Mouse (Mus musculus) ovary, adult 2 months (tissue): ENCODE measurements around the gene Pnpla2. TPM values are rescaled to one million over a fixed set of nuclear protein-coding genes. Genes with fewer than 3 reads are reported as not detected.

Experiments used
- polyA plus RNA-seq: library from polyadenylated mRNA; depleted of rRNA; stranded (reverse); fragments of >200 nt; gene quantifications from 2 replicates; pipeline ENCODE4 v1.2.3, GENCODE M21; 2012; rRNA removed

Gene Pnpla2
- 237 and 253 TPM in 2 replicates for polyA plus RNA-seq

DNA sequence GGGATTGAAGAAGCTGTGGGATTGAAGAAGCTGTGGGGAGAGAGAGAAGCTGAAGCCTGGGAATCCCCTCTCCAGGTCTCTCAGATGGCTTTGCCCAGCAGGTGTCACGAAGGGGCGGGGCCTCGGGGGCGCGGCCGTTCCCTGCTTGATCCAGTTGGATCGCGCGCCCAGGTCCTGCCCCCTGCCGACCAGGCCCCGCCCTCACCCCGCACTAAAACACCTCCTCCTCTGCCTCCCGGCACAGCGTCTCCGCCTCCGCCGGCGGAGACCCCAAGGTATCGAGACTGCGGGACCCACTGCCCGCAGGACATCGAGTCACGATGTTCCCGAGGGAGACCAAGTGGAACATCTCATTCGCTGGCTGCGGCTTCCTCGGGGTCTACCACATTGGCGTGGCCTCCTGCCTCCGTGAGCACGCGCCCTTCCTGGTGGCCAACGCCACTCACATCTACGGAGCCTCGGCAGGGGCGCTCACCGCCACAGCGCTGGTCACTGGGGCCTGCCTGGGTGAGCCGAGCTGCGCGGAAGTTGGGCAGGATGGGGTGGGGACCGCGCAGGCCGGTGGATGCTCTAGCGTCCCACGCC, at the start of gene Pnpla2:
Gene Pnpla2 (plus strand): TSS at position 232 of the 585 bp plus-strand sequence.

DNA sequence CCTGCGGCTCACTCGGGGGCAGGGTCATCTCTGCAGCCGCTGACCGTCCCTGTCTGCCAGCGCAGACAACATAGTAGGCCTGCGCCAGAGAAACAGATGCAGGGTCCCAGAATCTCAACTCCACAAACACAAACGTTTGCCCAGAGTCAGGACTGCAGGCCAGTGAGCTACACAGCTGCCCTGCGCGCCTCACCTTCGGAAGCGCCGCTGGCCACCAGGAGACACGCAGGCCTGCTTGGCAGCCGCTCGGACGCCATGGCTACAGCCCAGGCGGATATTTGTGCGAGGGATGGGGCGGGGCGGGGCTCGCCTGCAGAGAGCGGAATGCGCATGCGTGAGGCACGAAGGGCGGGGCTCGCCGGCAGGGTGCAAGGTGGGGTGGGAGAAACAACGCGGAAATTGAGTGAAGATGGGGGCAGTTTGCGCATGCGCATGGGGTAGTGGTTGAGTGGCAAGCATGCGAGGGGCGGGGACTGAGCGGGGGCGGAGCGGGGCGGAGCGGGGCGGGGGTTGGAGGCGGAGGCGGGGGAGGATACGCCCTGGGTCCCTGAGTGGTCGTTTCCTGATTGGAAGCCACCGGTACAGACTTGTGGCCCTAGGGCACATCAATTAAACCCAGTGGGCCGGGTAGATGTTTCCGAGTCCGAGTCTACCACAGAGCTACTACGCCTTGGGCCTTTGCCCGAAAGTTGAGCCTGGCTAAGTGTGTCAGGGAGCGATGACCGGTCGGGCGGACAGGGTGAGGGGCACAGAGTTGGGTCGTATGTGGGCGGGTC, 41.0 kb upstream of the Pnpla2 start, which contains the start of gene Gatd1:
Gene Gatd1 (minus strand): TSS at position 328 of the 776 bp plus-strand sequence.

DNA sequence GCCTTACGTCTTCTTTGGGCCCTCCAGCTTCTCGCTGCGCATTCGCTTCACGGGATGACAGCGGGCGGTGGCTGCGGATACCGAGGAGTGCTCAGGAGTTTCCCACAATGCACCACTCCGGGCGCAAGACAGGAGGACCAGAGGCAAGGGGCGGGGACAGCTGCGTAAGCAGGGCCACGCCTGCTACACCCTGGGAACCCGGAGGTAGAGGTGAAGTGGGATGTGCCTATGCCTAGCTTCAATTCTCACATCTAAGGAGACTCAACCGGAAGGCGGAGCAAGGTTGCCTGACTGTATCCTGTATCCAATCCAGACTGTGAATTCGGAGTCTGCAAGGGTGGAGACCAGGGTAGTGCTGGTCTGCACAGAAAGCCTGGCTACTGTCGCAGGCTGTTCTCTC, 25.7 kb upstream of the Pnpla2 start, which contains the start of gene Cend1:
Gene Cend1 (minus strand): TSS at position 182 of the 400 bp plus-strand sequence.

DNA sequence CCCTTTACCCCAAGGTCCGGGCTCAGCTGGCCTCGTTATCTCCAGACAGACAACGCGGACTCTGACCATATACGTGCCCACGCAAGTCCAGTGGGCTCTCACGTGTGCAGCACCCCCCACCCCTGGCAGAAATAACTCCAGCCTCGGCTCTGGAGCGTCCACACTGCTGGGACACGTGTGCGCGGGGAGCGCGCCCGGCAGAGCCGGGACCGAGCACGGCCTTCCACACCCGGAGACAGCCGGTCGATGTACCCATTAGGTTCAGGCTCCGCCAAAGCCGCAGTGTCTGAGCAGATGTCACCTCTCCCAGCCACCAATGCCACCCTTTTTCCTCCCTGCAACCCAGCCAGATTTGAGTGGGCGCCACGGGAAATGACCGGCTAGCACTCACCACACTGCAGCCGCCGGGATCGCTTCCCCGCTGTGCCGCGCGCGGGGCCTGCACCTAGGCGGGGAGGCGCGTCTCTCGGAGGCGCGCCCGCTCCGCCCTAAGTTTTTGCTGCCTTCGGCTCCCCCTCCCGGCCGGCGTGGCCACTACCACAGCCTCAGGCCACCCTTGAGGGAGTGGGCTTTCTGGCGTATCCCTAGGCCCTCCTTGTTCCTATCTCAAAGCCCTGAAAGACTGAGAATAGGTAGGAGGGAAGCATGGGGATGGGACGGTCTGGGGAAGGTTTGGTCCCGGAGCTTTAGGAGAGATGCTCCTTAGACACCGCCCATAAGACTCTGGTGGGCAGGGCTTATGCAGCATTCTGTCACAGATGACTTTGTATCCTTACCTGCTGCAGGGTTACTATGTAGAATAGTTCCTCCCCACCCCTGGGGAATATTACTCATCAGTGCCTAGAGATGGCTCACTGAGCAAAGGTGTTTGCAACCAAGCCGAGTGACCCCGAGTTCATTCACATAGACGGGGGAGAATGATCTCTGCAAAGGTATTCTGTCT, 17.5 kb upstream of the Pnpla2 start, which contains the start of gene Slc25a22:
Gene Slc25a22 (minus strand): TSS at position 715 of the 943 bp plus-strand sequence.

DNA sequence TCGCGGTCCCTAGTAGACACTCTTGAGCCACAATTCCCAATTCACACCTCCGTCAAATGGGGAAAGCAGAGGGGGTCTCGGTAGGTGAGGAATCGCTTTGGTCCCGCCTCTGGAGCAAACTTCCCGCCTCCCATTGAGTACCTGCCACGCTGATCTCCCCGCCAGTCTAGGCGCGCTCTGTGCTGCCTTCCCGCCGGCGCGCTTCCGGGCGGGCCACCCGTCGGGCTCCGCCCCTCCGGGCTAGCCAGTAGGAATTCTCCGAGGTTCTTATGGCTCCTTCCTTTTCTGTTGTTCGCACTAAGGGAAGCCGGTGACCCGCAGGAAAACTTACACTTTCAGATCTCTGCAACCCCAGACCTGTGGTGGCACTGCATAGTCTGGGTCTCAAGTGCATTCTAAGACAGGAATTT, 11.2 kb upstream of the Pnpla2 start, which contains the start of gene Pidd1:
Gene Pidd1 (minus strand): TSS at position 198 of the 410 bp plus-strand sequence.

DNA sequence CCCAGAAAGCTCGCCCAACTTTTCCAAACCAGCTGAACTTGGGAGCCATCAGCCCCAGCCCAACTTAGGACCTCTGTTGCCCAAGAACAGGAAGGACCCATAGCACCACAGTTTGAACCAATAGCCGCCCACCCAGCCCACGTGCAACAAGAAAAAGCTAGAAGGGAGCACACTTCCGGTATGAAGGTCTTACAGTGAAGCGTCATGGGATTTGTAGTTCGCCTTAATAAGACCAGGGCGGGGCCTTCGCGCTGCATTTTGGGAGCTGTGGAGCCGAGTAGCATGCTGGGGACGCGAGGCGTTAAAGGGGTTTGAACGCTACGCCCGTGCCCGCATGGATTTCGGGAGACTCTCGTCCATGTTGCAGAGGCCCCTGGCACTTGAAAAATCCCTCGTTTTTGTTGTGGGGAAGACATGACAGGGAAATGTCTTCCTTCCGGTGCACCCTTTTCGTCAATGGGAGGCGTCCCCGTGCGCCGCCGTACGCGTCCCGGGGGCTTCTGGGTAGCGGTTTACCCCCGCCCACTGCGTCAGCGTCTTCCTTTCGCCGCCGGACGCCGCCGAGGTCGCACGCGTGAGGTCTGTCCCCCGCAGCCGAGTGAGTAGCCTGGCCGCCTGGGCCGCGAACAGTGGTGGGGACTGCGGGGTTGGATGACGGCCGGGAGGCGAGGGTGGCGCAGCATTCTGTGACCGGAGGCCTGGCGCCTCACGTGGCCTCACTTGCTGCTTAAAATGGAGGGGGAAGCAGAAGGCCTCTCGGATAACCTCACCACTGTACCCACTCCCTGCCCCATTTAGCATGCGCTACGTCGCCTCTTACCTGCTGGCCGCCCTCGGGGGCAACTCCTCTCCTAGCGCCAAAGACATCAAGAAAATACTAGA, 7.6 kb upstream of the Pnpla2 start, which contains the start of gene Rplp2:
Gene Rplp2 (plus strand): TSS at position 261 of the 882 bp plus-strand sequence.

DNA sequence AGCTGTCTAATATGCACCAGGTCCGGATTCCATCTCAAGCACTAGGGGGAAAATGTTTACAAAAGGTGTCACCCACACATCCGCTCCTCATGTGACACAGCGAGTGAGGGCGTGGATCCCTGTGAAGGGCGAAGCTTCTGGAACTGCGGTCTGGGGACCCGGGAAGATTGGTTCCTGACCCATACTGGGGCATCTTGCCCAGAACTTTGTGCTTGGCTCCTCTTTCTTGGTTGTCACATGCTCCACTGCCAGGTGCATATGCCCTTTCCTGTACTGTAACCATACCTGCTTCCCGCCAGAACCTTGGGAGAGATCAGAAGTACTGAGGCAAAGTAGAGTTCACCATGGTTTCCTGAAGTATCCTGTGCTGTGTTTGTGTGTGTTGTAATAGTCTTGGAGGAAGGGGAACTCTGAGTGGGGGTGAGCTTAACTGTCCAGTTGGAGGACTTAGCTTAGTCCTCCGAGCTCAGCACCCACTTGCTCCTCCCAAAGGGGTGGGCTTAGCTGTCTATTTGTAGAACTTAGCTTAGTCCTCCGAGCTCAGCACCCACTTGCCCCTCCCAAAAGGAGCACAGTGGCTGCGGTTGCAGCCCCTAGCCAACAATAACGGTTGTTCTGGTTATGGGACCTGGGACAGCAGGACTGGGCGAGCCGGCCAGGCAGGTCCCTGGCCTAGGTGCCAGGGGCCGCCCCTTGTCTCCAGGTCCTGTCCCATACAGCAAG, 5.6 kb downstream of the Pnpla2 start, which contains the start of gene Cracr2b:
Gene Cracr2b (plus strand): TSS at position 704 of the 723 bp plus-strand sequence.

DNA sequence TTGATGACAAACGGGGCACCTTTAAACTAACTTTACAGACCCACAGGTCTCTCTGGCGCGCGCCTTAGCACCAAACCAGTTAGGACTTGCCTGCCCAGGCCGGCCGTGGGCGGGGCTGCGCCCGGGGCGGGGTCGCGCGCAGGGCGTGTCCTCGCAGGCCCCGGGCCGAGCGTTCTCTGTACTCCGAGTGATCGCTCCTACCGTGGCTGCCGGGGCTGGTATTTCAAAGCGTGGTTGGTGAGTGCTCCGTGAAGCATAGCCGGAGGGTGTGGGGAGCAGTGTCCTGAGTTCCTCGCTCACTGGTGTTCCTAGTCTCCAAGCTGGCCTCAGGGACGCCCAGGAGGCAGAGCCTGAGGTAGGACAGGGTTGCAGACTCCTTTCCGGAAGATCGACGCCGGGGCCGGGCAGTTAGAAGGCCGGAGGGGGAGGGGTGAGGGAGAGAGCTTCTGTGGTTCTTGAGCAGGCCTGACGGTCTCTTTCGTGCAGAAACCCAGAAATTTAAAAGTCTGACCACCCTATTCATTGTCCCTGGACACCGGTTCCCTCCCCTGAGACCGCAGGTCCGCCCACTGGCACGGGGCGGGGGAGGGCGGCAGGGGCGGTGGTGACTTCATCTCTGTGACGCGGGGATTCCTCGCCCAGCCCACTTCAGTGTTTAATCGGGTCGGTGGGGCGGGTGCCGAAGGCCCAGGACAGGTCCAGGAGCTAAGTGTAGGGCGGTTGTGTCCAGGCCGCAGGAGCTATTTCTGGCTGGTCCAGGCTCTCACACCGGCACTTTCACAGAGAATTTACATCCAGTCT, 12.4 kb downstream of the Pnpla2 start, which contains the start of gene Cd151:
Gene Cd151 (plus strand): TSS at position 163 of the 801 bp plus-strand sequence.

DNA sequence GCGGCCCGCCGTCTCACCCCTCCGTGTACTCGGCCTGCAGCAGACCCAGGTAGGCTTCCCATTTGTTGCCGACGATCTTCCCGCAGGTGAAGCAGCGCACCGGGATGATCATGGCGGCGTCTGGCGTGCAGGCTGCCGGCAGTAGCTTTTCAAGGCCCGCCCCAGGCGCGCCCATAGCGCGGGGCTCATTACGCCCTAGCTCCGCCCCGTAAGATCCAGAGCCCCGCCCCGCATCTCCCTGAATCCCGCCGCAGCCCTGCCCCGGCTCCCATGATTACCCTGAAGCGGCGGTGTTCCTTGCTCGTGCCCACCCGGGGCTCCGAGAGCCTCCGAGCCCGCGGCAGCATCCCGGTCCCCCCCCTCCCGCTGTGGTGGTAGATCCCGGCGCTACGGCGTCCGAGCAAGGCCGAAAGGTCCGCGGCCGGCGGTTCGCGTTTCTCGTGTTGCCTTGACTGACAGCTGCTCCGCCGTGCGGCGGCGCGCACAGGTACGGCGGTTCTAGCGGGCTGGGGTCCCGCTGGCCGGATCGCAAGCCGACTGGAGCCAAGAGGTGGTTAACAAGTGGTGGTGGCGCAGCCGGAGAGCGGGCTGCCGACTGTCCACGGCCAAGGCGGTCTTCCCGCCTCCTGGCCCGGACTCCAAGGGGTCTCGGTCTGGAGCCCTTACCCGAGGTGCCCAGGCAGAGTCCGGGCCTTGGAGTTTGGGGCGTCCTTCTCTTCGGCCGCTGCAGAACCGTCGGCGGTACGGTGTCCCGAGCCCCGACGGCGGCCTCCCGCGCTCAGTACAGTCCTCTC, 20.2 kb downstream of the Pnpla2 start, which contains the start of the genes Polr2l and Tspan4:
Gene Polr2l (minus strand): TSS at position 122 of the 794 bp plus-strand sequence.
Gene Tspan4 (plus strand): TSS at position 230 of the 794 bp plus-strand sequence.

Other genes with a start within 250 kb of the Pnpla2 start
- gene Lmntd2, start 241.1 kb upstream of the Pnpla2 start, polyA plus RNA-seq, result 3.1 and 4.9 TPM in 2 replicates
- 46.2 and 50.8 TPM in 2 replicates for gene Rassf7, start 239.3 kb upstream of the Pnpla2 start, polyA plus RNA-seq
- gene Phrf1, start 226.4 kb upstream of the Pnpla2 start, polyA plus RNA-seq, result 22.2 and 24.8 TPM in 2 replicates
- 57.8 and 77.3 TPM in 2 replicates for gene Irf7, start 188.7 kb upstream of the Pnpla2 start, polyA plus RNA-seq
- gene Cdhr5, start 178.4 kb upstream of the Pnpla2 start, polyA plus RNA-seq, result 1.2 and 1.6 TPM in 2 replicates
- 15.3 and 19.9 TPM in 2 replicates for gene Sct, start 176.1 kb upstream of the Pnpla2 start, polyA plus RNA-seq
- 22.0 and 22.8 TPM in 2 replicates for gene Drd4, start 163.2 kb upstream of the Pnpla2 start, polyA plus RNA-seq
- gene Deaf1, start 127.5 kb upstream of the Pnpla2 start, polyA plus RNA-seq, result 26.5 and 30.5 TPM in 2 replicates
- gene Tmem80, start 127.5 kb upstream of the Pnpla2 start, polyA plus RNA-seq, result 39.0 and 45.8 TPM in 2 replicates
- gene Eps8l2, start 116.3 kb upstream of the Pnpla2 start, polyA plus RNA-seq, result 20.8 and 24.1 TPM in 2 replicates
- 165 and 186 TPM in 2 replicates for gene Taldo1, start 63.0 kb upstream of the Pnpla2 start, polyA plus RNA-seq
- 109 and 117 TPM in 2 replicates for gene Gatd1, start 41.1 kb upstream of the Pnpla2 start, polyA plus RNA-seq
- 0.26 and 0.55 TPM in 2 replicates for gene Cend1, start 25.7 kb upstream of the Pnpla2 start, polyA plus RNA-seq
- 105 and 114 TPM in 2 replicates for gene Slc25a22, start 17.3 kb upstream of the Pnpla2 start, polyA plus RNA-seq
- gene Pidd1, start 11.2 kb upstream of the Pnpla2 start, polyA plus RNA-seq, result 18.9 and 28.4 TPM in 2 replicates
- 775 and 918 TPM in 2 replicates for gene Rplp2, start 7.8 kb upstream of the Pnpla2 start, polyA plus RNA-seq
- gene Cracr2b, start 5.9 kb downstream of the Pnpla2 start, polyA plus RNA-seq, result 69.1 and 83.9 TPM in 2 replicates
- gene Cd151, start 12.2 kb downstream of the Pnpla2 start, polyA plus RNA-seq, result 818 and 883 TPM in 2 replicates
- gene Polr2l, start 19.9 kb downstream of the Pnpla2 start, polyA plus RNA-seq, result 90.7 and 143 TPM in 2 replicates
- 331 and 388 TPM in 2 replicates for gene Tspan4, start 20.0 kb downstream of the Pnpla2 start, polyA plus RNA-seq
- gene Chid1, start 84.7 kb downstream of the Pnpla2 start, polyA plus RNA-seq, result 43.5 and 47.7 TPM in 2 replicates
- 38.0 and 45.4 TPM in 2 replicates for gene Ap2a2, start 107.0 kb downstream of the Pnpla2 start, polyA plus RNA-seq
- 0.06 and 0.20 TPM in 2 replicates for gene Muc6, start 200.1 kb downstream of the Pnpla2 start, polyA plus RNA-seq
- 0.35 and 1.1 TPM in 2 replicates for gene Muc2, start 235.1 kb downstream of the Pnpla2 start, polyA plus RNA-seq